Mouse (Mus musculus) lung, embryonic 16.5 days (tissue): ENCODE results near the gene Rprd1b. TPM values are rescaled to one million over a fixed set of nuclear protein-coding genes. Genes with fewer than 3 reads are reported as not detected.

ENCODE experiments used
- ATAC-seq: fragments of 200-750 bp; cut with Nextera tagmentation; 2 replicates; pipeline ENCODE4 v1.8.0; 2017; ENCODE audit warnings: low read depth, mild to moderate bottlenecking, moderate library complexity
- H3K27ac ChIP-seq: fragments of 300-500 bp; sonication (generic); 2 replicates; pipeline ENCODE4 v1.5.1; 2014; ENCODE audit warnings: mild to moderate bottlenecking, control low read depth, low read length
- H3K27me3 ChIP-seq: fragments of 300-500 bp; sonication (generic); 2 replicates; pipeline ENCODE4 v1.6.1; 2014; ENCODE audit warnings: low read depth, low read length, mixed read lengths; ENCODE audit not compliant: control insufficient read depth, insufficient read depth
- H3K36me3 ChIP-seq: fragments of 300-500 bp; sonication (generic); 2 replicates; pipeline ENCODE4 v1.6.1; 2014; ENCODE audit warnings: low read length; ENCODE audit not compliant: control insufficient read depth, insufficient read depth
- H3K4me1 ChIP-seq: fragments of 300-500 bp; sonication (generic); replicated peaks from 2 replicates; pipeline ENCODE4 v1.6.1; 2014; ENCODE audit warnings: low read length, mixed read lengths; ENCODE audit not compliant: control insufficient read depth, insufficient read depth
- H3K4me2 ChIP-seq: fragments of 300-500 bp; sonication (generic); 2 replicates; pipeline ENCODE4 v1.6.1; 2014; ENCODE audit warnings: low read depth, low read length, control low read depth
- H3K4me3 ChIP-seq: fragments of 300-500 bp; sonication (generic); 2 replicates; pipeline ENCODE4 v1.5.1; 2014; ENCODE audit warnings: mild to moderate bottlenecking, low read length, control low read depth
- H3K9ac ChIP-seq: fragments of 300-500 bp; sonication (generic); 2 replicates; pipeline ENCODE4 v1.6.1; 2014; ENCODE audit warnings: low read length, control low read depth
- H3K9me3 ChIP-seq: fragments of 300-500 bp; sonication (generic); 2 replicates; pipeline ENCODE4 v1.6.1; 2016; ENCODE audit warnings: low read length; ENCODE audit not compliant: control insufficient read depth
- WGBS: fragments of 180-500 bp; shearing (Covaris S2); extraction: QIAGEN DNeasy Blood & Tissue Kit; methylation state at CpG from one replicate; pipeline ENCODE4 v1.1.7; 2014; 5-methylcytosine and 5-hydroxymethylcytosine counted together
- polyA plus RNA-seq: library from polyadenylated mRNA; unstranded; fragments of >200 nt; fragmentation: Nextera tagmentation; extraction: Ambion mirVana; gene quantifications from 2 replicates; pipeline ENCODE4 v1.2.1, GENCODE M21; 2015

The Rprd1b gene
- polyA plus RNA-seq, 1 experiment from 2014 or later, result 43.4 TPM

GRCm38 (mm10) chr2:158067260-158067824, 39.0 kb downstream of the Rprd1b start:
- H3K36me3 ChIP-seq, result peaks cover 7% of the 10 kb centered on the region
- H3K27ac ChIP-seq, result peak overlapping the region; percentile 44
- no peaks in the 10 kb centered on the region for H3K27me3 ChIP-seq
- H3K4me1 ChIP-seq, result peaks cover 5% of the 10 kb centered on the region
- H3K9ac ChIP-seq, result no peak overlapping the region
- no peak overlapping the region for H3K4me2 ChIP-seq
- no peak overlapping the region for H3K4me3 ChIP-seq
- ATAC-seq, result peak; percentile 64
- no peaks in the 10 kb centered on the region for H3K9me3 ChIP-seq
- 85% methylated on average over 5 of the region's 5 CpGs for WGBS

- no peak for ATAC-seq
- Histone ChIP-seq H3K4me2 (no peak overlapping the region), H3K4me1 (peaks cover 5% of the 10 kb centered on the region), H3K27me3 (no peaks in the 10 kb centered on the region), H3K4me3 (no peak overlapping the region), H3K9me3 (no peaks in the 10 kb centered on the region), H3K36me3 (peaks cover 14% of the 10 kb centered on the region; the same call in 1 of the 2 replicates), H3K27ac (no peak overlapping the region), H3K9ac (no peak overlapping the region)
Observed at GRCm38 (mm10) chr2:158068444-158068971, 40.2 kb downstream of the Rprd1b start.

- Histone ChIP-seq H3K9ac (no peak overlapping the region), H3K27ac (no peak overlapping the region), H3K27me3 (no peaks in the 10 kb centered on the region), H3K4me1 (no peaks in the 10 kb centered on the region; the same call in 1 of the 2 replicates), H3K4me2 (no peak overlapping the region), H3K36me3 (peaks cover 22% of the 10 kb centered on the region; the same call in 1 of the 2 replicates), H3K4me3 (no peak overlapping the region), H3K9me3 (no peaks in the 10 kb centered on the region)
- peak; percentile 48; the same call in 1 of the 2 replicates for ATAC-seq
- WGBS, result 56% methylated on average over 3 of the region's 3 CpGs
Observed at GRCm38 (mm10) chr2:158070885-158071632, 42.8 kb downstream of the Rprd1b start.

GRCm38 (mm10) chr2:158071633-158071995, 43.3 kb downstream of the Rprd1b start:
- Histone ChIP-seq H3K9me3 (no peaks in the 10 kb centered on the region), H3K27ac (no peak overlapping the region), H3K4me2 (no peak overlapping the region), H3K9ac (no peak overlapping the region), H3K36me3 (peaks cover 24% of the 10 kb centered on the region; the same call in 1 of the 2 replicates), H3K4me3 (no peak overlapping the region), H3K4me1 (no peaks in the 10 kb centered on the region; the same call in 1 of the 2 replicates), H3K27me3 (no peaks in the 10 kb centered on the region)
- no peak for ATAC-seq
- 79% methylated on average over 5 of the region's 5 CpGs for WGBS

GRCm38 (mm10) chr2:158074835-158075234, 46.5 kb downstream of the Rprd1b start:
- WGBS, result 86% methylated on average over 5 of the region's 5 CpGs
- H3K36me3 ChIP-seq, result peaks cover 30% of the 10 kb centered on the region

GRCm38 (mm10) chr2:158076690-158077089, 48.4 kb downstream of the Rprd1b start:
- Histone ChIP-seq H3K36me3 (peaks cover 26% of the 10 kb centered on the region), H3K9ac (no peak overlapping the region), H3K9me3 (no peaks in the 10 kb centered on the region), H3K4me1 (peaks cover 5% of the 10 kb centered on the region; the same call in 1 of the 2 replicates), H3K27ac (no peak overlapping the region), H3K4me3 (no peak overlapping the region), H3K4me2 (no peak overlapping the region), H3K27me3 (no peaks in the 10 kb centered on the region)
- WGBS, result 80% methylated on average over 6 of the region's 6 CpGs
- ATAC-seq, result no peak

More at GRCm38 (mm10) chr2:158074835-158075234, 46.5 kb downstream of the Rprd1b start:
- ATAC-seq, result no peak
- H3K4me2 ChIP-seq, result no peak overlapping the region
- H3K9ac ChIP-seq, result no peak overlapping the region
- no peaks in the 10 kb centered on the region for H3K4me1 ChIP-seq
- H3K27me3 ChIP-seq, result no peaks in the 10 kb centered on the region
- no peaks in the 10 kb centered on the region for H3K9me3 ChIP-seq
- no peak overlapping the region for H3K27ac ChIP-seq
- no peak overlapping the region for H3K4me3 ChIP-seq

- Histone ChIP-seq H3K4me1 (peaks cover 5% of the 10 kb centered on the region; the same call in 1 of the 2 replicates), H3K9ac (no peak overlapping the region), H3K9me3 (no peaks in the 10 kb centered on the region), H3K27ac (no peak overlapping the region), H3K27me3 (no peaks in the 10 kb centered on the region), H3K4me3 (no peak overlapping the region), H3K4me2 (no peak overlapping the region), H3K36me3 (peaks cover 18% of the 10 kb centered on the region)
- no peak for ATAC-seq
- 41% methylated on average over 2 of the region's 2 CpGs for whole genome bisulfite sequencing
Observed at GRCm38 (mm10) chr2:158077981-158078380, 49.7 kb downstream of the Rprd1b start.

- ATAC-seq, result no peak
- H3K36me3 ChIP-seq, result peaks cover 16% of the 10 kb centered on the region
- no peak overlapping the region for H3K4me2 ChIP-seq
- H3K9ac ChIP-seq, result no peak overlapping the region
- H3K27ac ChIP-seq, result no peak overlapping the region
- 76% methylated on average over 7 of the region's 7 CpGs for WGBS
- H3K9me3 ChIP-seq, result no peaks in the 10 kb centered on the region
- no peak overlapping the region for H3K4me3 ChIP-seq
- peaks cover 5% of the 10 kb centered on the region; the same call in 1 of the 2 replicates for H3K4me1 ChIP-seq
- H3K27me3 ChIP-seq, result no peaks in the 10 kb centered on the region
Observed at GRCm38 (mm10) chr2:158078971-158079370, 50.7 kb downstream of the Rprd1b start.

GRCm38 (mm10) chr2:158079843-158080395, 51.6 kb downstream of the Rprd1b start:
- Histone ChIP-seq H3K9me3 (no peaks in the 10 kb centered on the region), H3K27me3 (no peaks in the 10 kb centered on the region), H3K9ac (no peak overlapping the region), H3K4me2 (no peak overlapping the region), H3K4me1 (peaks cover 5% of the 10 kb centered on the region; the same call in 1 of the 2 replicates), H3K27ac (no peak overlapping the region), H3K4me3 (no peak overlapping the region), H3K36me3 (peaks cover 15% of the 10 kb centered on the region)
- 37% methylated on average over 9 of the region's 9 CpGs for WGBS
- peak; percentile 54; the same call in 1 of the 2 replicates for ATAC-seq
